In genomic region chrX:48683451-48683850, GRCm38 (mm10) we compare ENCODE assay signal across 10 mouse cellular contexts. TPM values are rescaled to one million over a fixed set of nuclear protein-coding genes. Genes with fewer than 3 reads are reported as not detected.
A peak's percentile ranks its signal among the peaks of the same experiment; 100 is the strongest.
DNase-seq lines count a peak whose midpoint lies in the region; ATAC-seq and TF ChIP-seq lines count a peak whose summit lies in the region.
"Had no signal": no experiment of that assay in that cellular context is flagged by ENCODE, and none has a peak within 500 bp of the region (broad histone marks: within the 10 kb centered on the region; RNA-seq: fewer than 3 reads in every experiment).

No protein-coding gene starts in this region.

- no peak overlapping the region for H3K9ac ChIP-seq in midbrain, embryonic 15.5 days
- H3K9ac ChIP-seq: midbrain, embryonic 12.5 days had no signal

- no peak overlapping the region for H3K4me3 ChIP-seq in midbrain, embryonic 10.5 days
- no peak overlapping the region for H3K4me3 ChIP-seq in midbrain, embryonic 15.5 days
- H3K4me3 ChIP-seq in lung, adult 2 months (replicated peaks; ENCODE audit: extremely low read depth, low read depth, low read length), result no peak overlapping the region
- H3K4me3 ChIP-seq: midbrain, embryonic 12.5 days had no signal

- H3K27me3 ChIP-seq in midbrain, embryonic 10.5 days (ENCODE audit: low read depth, poor library complexity, severe bottlenecking), result no peaks in the 10 kb centered on the region
- no peaks in the 10 kb centered on the region for H3K27me3 ChIP-seq in midbrain, embryonic 15.5 days (replicated peaks)
- H3K27me3 ChIP-seq: midbrain, embryonic 12.5 days had no signal

- intact Hi-C loops in heart, postnatal 36 days (cut with DNase I), result loop anchor here (10.0 kb wide), 2 partner anchors 621 to 1871 kb away; no protein-coding TSS in a partner anchor

- no peak for TF ChIP-seq POLR2A in lung, adult 2 months (IDR thresholded peaks at IDR 0.05; ENCODE audit: borderline replicate concordance, extremely low read depth, low read depth, low read length)

- no peaks in the 10 kb centered on the region for H3K36me3 ChIP-seq in midbrain, embryonic 10.5 days
- no peaks in the 10 kb centered on the region for H3K36me3 ChIP-seq in midbrain, embryonic 15.5 days (replicated peaks)
- H3K36me3 ChIP-seq: midbrain, embryonic 12.5 days had no signal

- 18% methylated on average over 3 of the region's 3 CpGs for WGBS in midbrain, embryonic 10.5 days
- WGBS in midbrain, embryonic 15.5 days, result 17% methylated on average over 3 of the region's 3 CpGs
- WGBS in lung, adult 2 months, result 14% methylated on average over 3 of the region's 3 CpGs

- DNase-seq in adrenal gland, adult (ENCODE audit: inconsistent age in 2 of 2, low spot score in 1 of 2), result peak; percentile 9 to 74
- no peak for DNase-seq in adrenal gland, postnatal 4 days (ENCODE audit: low spot score in 2 of 2)
- DNase-seq in midbrain, embryonic 10.5 days (ENCODE audit: low spot score), result peak; percentile 15
- DNase-seq in c-Kit-positive CD71-positive TER-119-positive erythroid progenitor cells, embryonic 14.5 days (ENCODE audit: low spot score), result peak; percentile 40
- peak; percentile 13 to 35 for DNase-seq in heart, postnatal 36 days
- DNase-seq in lung, adult 2 months, result peak; percentile 7
- DNase-seq in spleen, postnatal 10 days (ENCODE audit: low spot score in 2 of 2), result peak; percentile 14 to 60

- H3K9me3 ChIP-seq in midbrain, embryonic 10.5 days (replicated peaks), result no peaks in the 10 kb centered on the region
- no peaks in the 10 kb centered on the region for H3K9me3 ChIP-seq in midbrain, embryonic 15.5 days
- H3K9me3 ChIP-seq: midbrain, embryonic 12.5 days had no signal

- TF ChIP-seq CTCF in lung, adult 2 months (IDR thresholded peaks at IDR 0.05; ENCODE audit: insufficient read depth, low read length), result peak; percentile 30; the same call in 1 of the 2 replicates

- no peaks in the 10 kb centered on the region for H3K4me1 ChIP-seq in midbrain, embryonic 10.5 days
- H3K4me1 ChIP-seq in midbrain, embryonic 15.5 days, result no peaks in the 10 kb centered on the region
- no peaks in the 10 kb centered on the region for H3K4me1 ChIP-seq in lung, adult 2 months (ENCODE audit: control insufficient read depth, insufficient read depth, low read length)
- H3K4me1 ChIP-seq: midbrain, embryonic 12.5 days had no signal

- no peak overlapping the region for H3K4me2 ChIP-seq in midbrain, embryonic 15.5 days
- H3K4me2 ChIP-seq: midbrain, embryonic 12.5 days had no signal

- H3K27ac ChIP-seq in midbrain, embryonic 10.5 days (replicated peaks), result no peak overlapping the region
- H3K27ac ChIP-seq in midbrain, embryonic 15.5 days, result no peak overlapping the region
- H3K27ac ChIP-seq: midbrain, embryonic 12.5 days had no signal

- ATAC-seq in midbrain, embryonic 15.5 days (replicated peaks), result no peak

RNA-seq across cellular contexts. Expression of gene Gpr119, which starts 9.2 kb away (rescaled TPM):
- under 1 TPM; 0.31 to 0.34 TPM for total RNA-seq in adrenal gland, postnatal 4 days (2021)
- polyA plus RNA-seq in midbrain, embryonic 10.5 days (2016; fragmentation: Nextera tagmentation; extraction: Ambion mirVana), result 0.05 TPM in 1 of 2 replicates, not detected in the other
- polyA plus RNA-seq in midbrain, embryonic 15.5 days (2015; fragmentation: Nextera tagmentation; extraction: Ambion mirVana), result not detected in 2 replicates
- total RNA-seq in heart, postnatal 36 days (2021), result not detected
- not detected in 2 replicates for polyA plus RNA-seq in lung, adult 2 months (2012; rRNA removed)
- polyA plus RNA-seq: gonadal fat pad, adult 2 months; midbrain, embryonic 12.5 days had no signal

RNA-seq across cellular contexts. Expression of gene Rbmx2, which starts 11.4 kb away (rescaled TPM):
- total RNA-seq in adrenal gland, postnatal 4 days (2021), result 1 to 10 TPM; 7.1 to 8.0 TPM
- polyA plus RNA-seq in midbrain, embryonic 10.5 days (2016; fragmentation: Nextera tagmentation; extraction: Ambion mirVana), result 24.1 and 24.8 TPM in 2 replicates
- 21.2 and 22.1 TPM in 2 replicates for polyA plus RNA-seq in midbrain, embryonic 15.5 days (2015; fragmentation: Nextera tagmentation; extraction: Ambion mirVana)
- 1 to 10 TPM; 1.5 to 2.6 TPM for total RNA-seq in heart, postnatal 36 days (2021)
- polyA plus RNA-seq in lung, adult 2 months (2012; rRNA removed), result 0.74 and 2.0 TPM in 2 replicates

Comparison
In these comparisons a context has a peak if more than half of its experiments do, and no peak if none do; other contexts are left out.
1. DNase-seq: peak in adrenal gland, adult (2 of 2), midbrain, embryonic 10.5 days (single experiment), c-Kit-positive CD71-positive TER-119-positive erythroid progenitor cells, embryonic 14.5 days (single experiment), heart, postnatal 36 days (2 of 2), lung, adult 2 months (single experiment) and spleen, postnatal 10 days (2 of 2); none in adrenal gland, postnatal 4 days (0 of 2).